Mouse (Mus musculus): ENCODE measurements around the gene Slc4a7.

DNA sequence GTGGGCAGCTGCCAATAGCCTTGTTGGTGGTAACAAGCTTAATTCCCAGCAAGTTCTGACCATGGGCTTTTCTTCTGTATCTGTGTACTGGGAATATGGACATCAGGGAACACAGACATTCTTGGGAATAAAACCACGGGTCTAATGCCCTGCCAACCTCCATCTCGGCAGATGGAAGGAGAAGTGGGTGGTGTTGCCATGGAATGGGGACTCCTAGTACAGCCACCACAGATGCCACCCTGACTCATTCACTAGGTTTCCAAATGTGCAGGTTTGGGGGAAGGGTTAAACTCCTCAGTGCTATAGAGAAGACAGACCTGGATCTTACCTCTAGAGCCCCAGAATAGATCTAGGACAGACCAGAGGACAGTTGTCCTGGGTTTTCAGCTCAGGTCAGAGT is 132.2 kb downstream of the Slc4a7 start:
- no peak for TF ChIP-seq CTCF (IDR thresholded peaks at IDR 0.05)
- TF ChIP-seq EP300 (IDR thresholded peaks at IDR 0.05; ENCODE audit: insufficient read depth, low read depth, low read length), result no peak
- TF ChIP-seq POLR2A (IDR thresholded peaks at IDR 0.05; ENCODE audit: insufficient read depth, low read depth, low read length), result no peak
